Mouse (Mus musculus) heart, postnatal 36 days (tissue): ENCODE data around the gene Lpar2. TPM values are rescaled to one million over a fixed set of nuclear protein-coding genes. Genes with fewer than 3 reads are reported as not detected.

ENCODE experiments used
- DNase-seq, 2 experiments: peaks; one replicate each; pipeline ENCODE4 v3.0.0; 2021 to 2022
- intact Hi-C: fragments of 180-260 bp; cut with DNase I; formaldehyde crosslinking; loops from one replicate; pipeline ENCODE4 v1.15.1; 2025
- total RNA-seq, 2 experiments: library from RNA; stranded (reverse); gene quantifications; 2 replicates each; pipeline ENCODE4 v1.2.3; 2021

The Lpar2 gene
- total RNA-seq, 2 experiments from 2014 or later = 0.16 to 0.42 TPM

GRCm38 (mm10) chr8:69863387-69864020, 41.3 kb downstream of the Lpar2 start:
- DNase-seq = no peak

GRCm38 (mm10) chr8:69864180-69864579, 42.0 kb downstream of the Lpar2 start:
- intact Hi-C loops = no loop called here
- no peak for DNase-seq

More at GRCm38 (mm10) chr8:69863387-69864020, 41.3 kb downstream of the Lpar2 start:
- intact Hi-C loops = no loop called here

- intact Hi-C loops = no loop called here
- DNase-seq = no peak
These were observed 45.6 kb downstream of the Lpar2 start for GRCm38 (mm10) chr8:69867696-69868326.

- intact Hi-C loops = loop anchor here (5.0 kb wide), 1 partner anchor 243 kb away; the partner anchor contains the start of gene Zfp868
These were observed 48.0 kb downstream of the Lpar2 start for GRCm38 (mm10) chr8:69870003-69870765.

GRCm38 (mm10) chr8:69870907-69871306, 48.7 kb downstream of the Lpar2 start:
- DNase-seq = no peak
- intact Hi-C loops = loop anchor here (5.0 kb wide), 1 partner anchor 244 kb away; the partner anchor contains the start of gene Zfp868

More at GRCm38 (mm10) chr8:69870003-69870765, 48.0 kb downstream of the Lpar2 start:
- DNase-seq = no peak

- DNase-seq = peak; percentile 74 to 84
- intact Hi-C loops = loop anchor here (1.0 to 5.0 kb wide), 6 partner anchors 16 to 292 kb away; partner anchors contain the start of gene Zfp868
These were observed 51.9 kb downstream of the Lpar2 start for GRCm38 (mm10) chr8:69874155-69874554.

GRCm38 (mm10) chr8:69874654-69875053, 52.4 kb downstream of the Lpar2 start:
- intact Hi-C loops = loop anchor here (1.0 to 5.0 kb wide), 6 partner anchors 16 to 292 kb away; partner anchors contain the start of gene Zfp868
- no peak for DNase-seq

GRCm38 (mm10) chr8:69876097-69876496, 53.9 kb downstream of the Lpar2 start:
- DNase-seq = no peak
- intact Hi-C loops = no loop called here

- intact Hi-C loops = no loop called here
- no peak for DNase-seq
These were observed 54.7 kb downstream of the Lpar2 start for GRCm38 (mm10) chr8:69876967-69877366.

GRCm38 (mm10) chr8:69877396-69877795, 55.2 kb downstream of the Lpar2 start:
- DNase-seq = no peak
- intact Hi-C loops = no loop called here

- intact Hi-C loops = no loop called here
- DNase-seq = no peak
These were observed 55.8 kb downstream of the Lpar2 start for GRCm38 (mm10) chr8:69877992-69878391.

- intact Hi-C loops = no loop called here
These were observed 57.4 kb downstream of the Lpar2 start for GRCm38 (mm10) chr8:69879678-69880077.

More at GRCm38 (mm10) chr8:69879678-69880077, 57.4 kb downstream of the Lpar2 start:
- DNase-seq = no peak

Other genes starting within 250 kb of the Lpar2 start
- 1 to 10 TPM; 7.7 to 9.1 TPM for gene Zfp868, start 196.9 kb upstream of the Lpar2 start, total RNA-seq
- gene Zfp964, start 167.9 kb upstream of the Lpar2 start, total RNA-seq = 1 to 10 TPM; 1.0 to 1.9 TPM
- 10 to 100 TPM; 13.6 to 16.1 TPM for gene Zfp869, start 111.7 kb upstream of the Lpar2 start, total RNA-seq
- 1 to 10 TPM; 2.0 to 2.2 TPM for gene Zfp963, start 72.5 kb upstream of the Lpar2 start, total RNA-seq
- 1 to 10 TPM in 1 of 2 experiments, not detected in 1; 1.3 TPM for gene Gm20422, start 47.5 kb upstream of the Lpar2 start, total RNA-seq
- gene Atp13a1, start 31.3 kb upstream of the Lpar2 start, total RNA-seq = 10 to 100 TPM; 14.1 to 14.4 TPM
- 10 to 100 TPM; 14.4 to 16.2 TPM for gene Zfp866, start 31.3 kb upstream of the Lpar2 start, total RNA-seq
- gene Gmip, start 13.8 kb upstream of the Lpar2 start, total RNA-seq = 1 to 10 TPM; 5.4 to 5.6 TPM
- not detected for gene Pbx4, start 10.1 kb downstream of the Lpar2 start, total RNA-seq
- 1 to 10 TPM; 1.7 to 2.4 TPM for gene Cilp2, start 65.3 kb downstream of the Lpar2 start, total RNA-seq
- gene Tssk6, start 79.8 kb downstream of the Lpar2 start, total RNA-seq = not detected
- 100 to 1,000 TPM; 451 to 482 TPM for gene Ndufa13, start 80.1 kb downstream of the Lpar2 start, total RNA-seq
- gene Yjefn3, start 80.3 kb downstream of the Lpar2 start, total RNA-seq = 10 to 100 TPM in 1 of 2 experiments, 1 to 10 TPM in 1; 9.1 to 12.1 TPM
- 10 to 100 TPM; 31.6 to 36.5 TPM for gene Gatad2a, start 174.0 kb downstream of the Lpar2 start, total RNA-seq
- 10 to 100 TPM; 35.3 to 38.6 TPM for gene Mau2, start 220.3 kb downstream of the Lpar2 start, total RNA-seq
- 10 to 100 TPM; 18.7 to 22.0 TPM for gene Sugp1, start 220.4 kb downstream of the Lpar2 start, total RNA-seq